In the genomic region with DNA sequence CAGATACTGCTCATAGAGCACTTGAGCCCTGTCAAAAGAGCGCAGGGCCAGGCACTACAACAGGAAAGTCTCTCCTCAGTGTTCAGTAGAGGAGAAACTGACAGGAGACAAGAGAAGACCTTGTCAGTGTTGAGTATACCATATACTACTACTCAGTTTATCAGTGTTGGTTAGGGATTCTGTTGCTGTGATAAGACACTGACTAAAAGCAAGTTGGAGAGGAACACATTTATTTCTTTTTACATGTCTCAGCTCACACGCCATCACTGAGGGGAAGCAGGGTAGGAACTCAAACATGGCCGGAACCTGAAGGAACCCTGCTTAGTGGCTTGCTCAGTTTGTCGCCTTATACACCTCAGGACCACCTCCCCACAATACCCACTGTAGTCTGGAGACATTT, we compare ENCODE assay signal across 20 mouse cellular contexts.
DNase-seq lines count a peak whose midpoint lies in the region; ATAC-seq and TF ChIP-seq lines count a peak whose summit lies in the region.
"Had no signal": no experiment of that assay in that cellular context is flagged by ENCODE, and none has a peak within 500 bp of the region (broad histone marks: within the 10 kb centered on the region; RNA-seq: fewer than 3 reads in every experiment).

No protein-coding gene starts in this region.

- no peaks in the 10 kb centered on the region for H3K36me3 ChIP-seq in intestine, postnatal 0 days (ENCODE audit: control insufficient read depth, insufficient read depth)
- no peaks in the 10 kb centered on the region for H3K36me3 ChIP-seq in intestine, embryonic 16.5 days (ENCODE audit: control insufficient read depth, insufficient read depth, low read length)
- peaks cover 0 to 41% of the 10 kb centered on the region in 2 experiments; a peak in 2 of 4 replicates for H3K36me3 ChIP-seq in MEL (ENCODE audit: control insufficient read depth in 1 of 2, insufficient read depth in 2 of 2, low read length in 2 of 2)

- no peaks in the 10 kb centered on the region for H3K9me3 ChIP-seq in intestine, postnatal 0 days (ENCODE audit: control insufficient read depth)
- no peaks in the 10 kb centered on the region for H3K9me3 ChIP-seq in intestine, embryonic 16.5 days (ENCODE audit: control insufficient read depth, low read length)
- no peaks in the 10 kb centered on the region for H3K9me3 ChIP-seq in MEL (replicated peaks; ENCODE audit: insufficient read depth, low read length)
- H3K9me3 ChIP-seq: G1E had no signal

- 0 out of 2 replicates have a peak, but pooled peaks cover 3% of the 10 kb centered on the region for H3K4me1 ChIP-seq in intestine, postnatal 0 days (replicated peaks; ENCODE audit: control insufficient read depth, insufficient read depth, low read length)
- no peaks in the 10 kb centered on the region for H3K4me1 ChIP-seq in intestine, embryonic 16.5 days (ENCODE audit: control insufficient read depth, insufficient read depth, low read length)
- H3K4me1 ChIP-seq in MEL (ENCODE audit: control insufficient read depth in 1 of 2, insufficient read depth in 2 of 2, low read length in 2 of 2) = peaks cover 21 to 31% of the 10 kb centered on the region in 2 experiments

- H3K79me2 ChIP-seq in MEL (ENCODE audit: control insufficient read depth, insufficient read depth, low read length, poor library complexity) = no peaks in the 10 kb centered on the region

- H3K4me3 ChIP-seq in intestine, postnatal 0 days (ENCODE audit: low read depth, low read length) = no peak overlapping the region
- no peak overlapping the region for H3K4me3 ChIP-seq in intestine, embryonic 16.5 days (ENCODE audit: low read length)
- H3K4me3 ChIP-seq in MEL (ENCODE audit: control insufficient read depth in 1 of 2, insufficient read depth in 1 of 2, low read depth in 2 of 2, low read length in 2 of 2) = no peak overlapping the region

- WGBS in intestine, postnatal 0 days = 98% methylated on average over 4 of the region's 4 CpGs
- 92% methylated on average over 4 of the region's 4 CpGs for WGBS in intestine, embryonic 16.5 days

- no peak for TF ChIP-seq POLR2A in MEL (IDR thresholded peaks at IDR 0.05; ENCODE audit: control insufficient read depth in 1 of 2, insufficient read depth in 1 of 2, low read depth in 1 of 2, low read length in 2 of 2, poor library complexity in 1 of 2)

- TF ChIP-seq RAD21 in MEL (IDR thresholded peaks at IDR 0.05; ENCODE audit: low read depth, low read length) = no peak

- TF ChIP-seq EP300 in MEL (IDR thresholded peaks at IDR 0.05; ENCODE audit: low read depth in 1 of 2, low read length in 2 of 2) = peak; percentile 58 to 62

- H3K4me2 ChIP-seq in intestine, postnatal 0 days (replicated peaks; ENCODE audit: low read depth) = no peak overlapping the region
- H3K4me2 ChIP-seq in intestine, embryonic 16.5 days (ENCODE audit: low read depth, low read length) = no peak overlapping the region

- 0 out of 2 replicates have a peak overlapping the region, but pooled peaks have one; percentile 23 for H3K27ac ChIP-seq in intestine, postnatal 0 days (ENCODE audit: low read depth, low read length)
- no peak overlapping the region for H3K27ac ChIP-seq in intestine, embryonic 16.5 days (ENCODE audit: low read length)
- peak overlapping the region; percentile 8 for H3K27ac ChIP-seq in MEL (ENCODE audit: control insufficient read depth, low read depth, low read length)

- TF ChIP-seq CTCF in intestine, postnatal 0 days (IDR thresholded peaks at IDR 0.05; ENCODE audit: low read depth) = no peak
- no peak for TF ChIP-seq CTCF in MEL (IDR thresholded peaks at IDR 0.05 in 2 of 3, conservative IDR thresholded peaks at IDR 0.05 in 1 of 3; ENCODE audit: control insufficient read depth in 1 of 3, insufficient read depth in 1 of 3, low read depth in 2 of 3, low read length in 3 of 3, poor library complexity in 1 of 3, severe bottlenecking in 1 of 3)

- H3K9ac ChIP-seq in intestine, postnatal 0 days (ENCODE audit: low read depth, low read length) = no peak overlapping the region
- no peak overlapping the region for H3K9ac ChIP-seq in intestine, embryonic 16.5 days (ENCODE audit: low read depth, low read length)
- no peak overlapping the region for H3K9ac ChIP-seq in MEL (ENCODE audit: control insufficient read depth, low read depth, low read length, poor library complexity, severe bottlenecking)

- ATAC-seq in intestine, postnatal 0 days = no peak
- no peak for ATAC-seq in intestine, embryonic 16.5 days
- ATAC-seq: activated CD4-positive, CD25-positive, alpha-beta regulatory T cell, adult 4 months; CD4-positive, CD25-positive, alpha-beta regulatory T cell, adult 4 months; Patski had no signal

- DNase-seq in MEL (ENCODE audit: low read depth, low spot score) = peak; percentile 59
- DNase-seq in right cerebral cortex, adult 18-20 months = no peak
- DNase-seq: adrenal gland, adult 2 months; adrenal gland, adult 8-10 months; adrenal gland, postnatal 10 days; adrenal gland, postnatal 14 days; adrenal gland, postnatal 25 days; adrenal gland, postnatal 36 days; B cell, adult 2 months; cerebellum, adult 11 months; cerebellum, adult 11-12 months; cerebellum, adult 18-20 months; cerebellum, adult 2 months had no signal

- H3K27me3 ChIP-seq in intestine, postnatal 0 days (replicated peaks; ENCODE audit: control insufficient read depth, insufficient read depth, low read length) = no peaks in the 10 kb centered on the region
- H3K27me3 ChIP-seq in intestine, embryonic 16.5 days (replicated peaks; ENCODE audit: control insufficient read depth, insufficient read depth, low read length) = no peaks in the 10 kb centered on the region
- H3K27me3 ChIP-seq in MEL (ENCODE audit: control insufficient read depth in 1 of 2, insufficient read depth in 2 of 2, low read length in 2 of 2) = no peaks in the 10 kb centered on the region
- H3K27me3 ChIP-seq: CH12.LX, Patski had no signal

TF ChIP-seq in MEL, 35 proteins besides CTCF, POLR2A, EP300 and RAD21:
- TF ChIP-seq TAL1 (IDR thresholded peaks at IDR 0.05; ENCODE audit: low read length) (no peak), JUND (IDR thresholded peaks at IDR 0.05; ENCODE audit: low read depth, low read length) (no peak), RCOR1 (IDR thresholded peaks at IDR 0.05; ENCODE audit: low read depth, low read length) (peak; percentile 44; the same call in 1 of the 2 replicates), HCFC1 (IDR thresholded peaks at IDR 0.05; ENCODE audit: low read depth, low read length) (0 out of 2 replicates have a peak, but pooled peaks have one; percentile 20), ETS1 (IDR thresholded peaks at IDR 0.05; ENCODE audit: low read depth, low read length) (0 out of 2 replicates have a peak, but pooled peaks have one; percentile 54), NRF1 (IDR thresholded peaks at IDR 0.05; ENCODE audit: insufficient read depth, low read depth, low read length, poor library complexity, severe bottlenecking) (no peak), TCF12 (IDR thresholded peaks at IDR 0.05; ENCODE audit: low read depth, low read length) (peak; percentile 62), MYC (IDR thresholded peaks at IDR 0.05; ENCODE audit: low read depth, low read length) (0 out of 2 replicates have a peak, but pooled peaks have one; percentile 17), GATA1 (IDR thresholded peaks at IDR 0.05; ENCODE audit: low read depth, low read length) (peak; percentile 82), SIN3A (IDR thresholded peaks at IDR 0.05; ENCODE audit: low read length) (peak; percentile 63), MXI1 (IDR thresholded peaks at IDR 0.05; ENCODE audit: low read depth, low read length) (peak; percentile 52)
